Mouse (Mus musculus) ES-Bruce4 (cell line): ENCODE results near the gene Map4k1. TPM values are rescaled to one million over a fixed set of nuclear protein-coding genes. Genes with fewer than 3 reads are reported as not detected.
A peak's percentile ranks its signal among the peaks of the same experiment; 100 is the strongest.
"Not testable (repeated sequence)": the region's sequence is repeated elsewhere in the genome, so short reads cannot be mapped to it uniquely, and the experiment has no call there.

Experiments
- H3K27ac ChIP-seq: 2 replicates; pipeline ENCODE4 v1.5.1; 2012; ENCODE audit warnings: low read length, inconsistent platforms; ENCODE audit not compliant: insufficient read depth
- H3K27me3 ChIP-seq: 2 replicates; pipeline ENCODE4 v1.6.1; 2012; ENCODE audit warnings: mild to moderate bottlenecking, low read length, inconsistent platforms; ENCODE audit not compliant: control insufficient read depth, poor library complexity, insufficient read depth, severe bottlenecking
- H3K36me3 ChIP-seq: 2 replicates; pipeline ENCODE4 v1.6.1; 2012; ENCODE audit warnings: inconsistent platforms, mild to moderate bottlenecking, low read length, moderate library complexity; ENCODE audit not compliant: control insufficient read depth, poor library complexity, insufficient read depth, severe bottlenecking
- H3K4me1 ChIP-seq: one replicate; pipeline ENCODE4 v1.8.1; 2011; ENCODE audit warnings: low read length; ENCODE audit not compliant: control insufficient read depth, insufficient read depth
- H3K4me3 ChIP-seq: 2 replicates; pipeline ENCODE4 v1.5.1; 2011; ENCODE audit warnings: low read depth, mild to moderate bottlenecking, low read length
- H3K9ac ChIP-seq: 2 replicates; pipeline ENCODE4 v1.6.1; 2012; ENCODE audit warnings: low read depth, mild to moderate bottlenecking, inconsistent platforms; ENCODE audit not compliant: poor library complexity, severe bottlenecking
- H3K9me3 ChIP-seq: replicated peaks from 2 replicates; pipeline ENCODE4 v1.6.1; 2012; ENCODE audit warnings: mild to moderate bottlenecking, low read length, inconsistent platforms; ENCODE audit not compliant: control insufficient read depth, poor library complexity, insufficient read depth, severe bottlenecking
- CTCF ChIP-seq: IDR thresholded peaks from one replicate; pipeline ENCODE4 v1.8.1; 2011; ENCODE audit warnings: low read depth, low read length
- EP300 ChIP-seq: IDR thresholded peaks from 2 replicates; pipeline ENCODE4 v1.6.1; 2011; ENCODE audit warnings: low read depth, low read length; ENCODE audit not compliant: insufficient read depth
- POLR2A ChIP-seq: IDR thresholded peaks from one replicate; pipeline ENCODE4 v1.8.1; 2011; ENCODE audit warnings: low read length; ENCODE audit not compliant: insufficient read depth
- polyA plus RNA-seq: library from polyadenylated mRNA; stranded (reverse); fragments of >200 nt; gene quantifications from 2 replicates; pipeline ENCODE4 v1.2.4, GENCODE M21; 2011; ENCODE audit warnings: low read depth; ENCODE audit not compliant: missing spikeins, insufficient read depth, insufficient read length

The Map4k1 gene
- polyA plus RNA-seq, 1 experiment: 36.3 TPM

- Histone ChIP-seq H3K27ac (peak overlapping the region; percentile 95), H3K4me1 (peaks cover 34% of the 10 kb centered on the region)
- H3K9me3 ChIP-seq, H3K27me3 ChIP-seq, H3K36me3 ChIP-seq, H3K4me3 ChIP-seq, H3K9ac ChIP-seq: not testable (repeated sequence)
- TF ChIP-seq EP300: 0 out of 2 replicates have a peak, but pooled peaks have one; percentile 37
These were observed 13.7 kb upstream of the Map4k1 start for GRCm38 (mm10) chr7:28968120-28968519.

GRCm38 (mm10) chr7:28969271-28969670 lies 12.6 kb upstream of the Map4k1 start:
- peak overlapping the region; percentile 95 for H3K27ac ChIP-seq
- peaks cover 30% of the 10 kb centered on the region for H3K4me1 ChIP-seq
- no peaks in the 10 kb centered on the region for H3K9me3 ChIP-seq
- H3K4me3 ChIP-seq: no peak overlapping the region
- H3K9ac ChIP-seq: peak overlapping the region; percentile 34; the same call in 1 of the 2 replicates
- H3K27me3 ChIP-seq: no peaks in the 10 kb centered on the region
- no peak for TF ChIP-seq EP300
- TF ChIP-seq POLR2A: no peak
- H3K36me3 ChIP-seq: peaks cover 5% of the 10 kb centered on the region; the same call in 1 of the 2 replicates

GRCm38 (mm10) chr7:28969672-28970394 lies 12.0 kb upstream of the Map4k1 start:
- H3K9ac ChIP-seq: peak overlapping the region; percentile 21
- H3K4me1 ChIP-seq: peaks cover 30% of the 10 kb centered on the region
- H3K4me3 ChIP-seq: no peak overlapping the region
- peaks cover 10% of the 10 kb centered on the region for H3K36me3 ChIP-seq
- H3K9me3 ChIP-seq: no peaks in the 10 kb centered on the region
- H3K27me3 ChIP-seq: no peaks in the 10 kb centered on the region
- H3K27ac ChIP-seq: peak overlapping the region; percentile 95
- TF ChIP-seq POLR2A (no peak), CTCF (no peak), EP300 (peak; percentile 93)

GRCm38 (mm10) chr7:28971029-28971428 lies 10.8 kb upstream of the Map4k1 start:
- H3K36me3 ChIP-seq: peaks cover 14% of the 10 kb centered on the region
- peak overlapping the region; percentile 21 for H3K9ac ChIP-seq
- TF ChIP-seq POLR2A: no peak
- no peak for TF ChIP-seq CTCF
- TF ChIP-seq EP300: no peak
- peaks cover 28% of the 10 kb centered on the region for H3K4me1 ChIP-seq
- H3K4me3 ChIP-seq: no peak overlapping the region
- H3K9me3 ChIP-seq: no peaks in the 10 kb centered on the region
- peak overlapping the region; percentile 95 for H3K27ac ChIP-seq
- no peaks in the 10 kb centered on the region for H3K27me3 ChIP-seq

GRCm38 (mm10) chr7:28971770-28972269 lies 10.0 kb upstream of the Map4k1 start:
- Histone ChIP-seq H3K27me3 (no peaks in the 10 kb centered on the region), H3K9me3 (no peaks in the 10 kb centered on the region), H3K4me1 (peaks cover 25% of the 10 kb centered on the region), H3K9ac (no peak overlapping the region), H3K27ac (peak overlapping the region; percentile 95), H3K4me3 (no peak overlapping the region), H3K36me3 (peaks cover 21% of the 10 kb centered on the region)
- TF ChIP-seq POLR2A (no peak), CTCF (no peak), EP300 (no peak)

- Histone ChIP-seq H3K9ac (no peak overlapping the region), H3K9me3 (no peaks in the 10 kb centered on the region), H3K4me1 (peaks cover 25% of the 10 kb centered on the region), H3K27ac (peak overlapping the region; percentile 71), H3K27me3 (no peaks in the 10 kb centered on the region), H3K36me3 (peaks cover 28% of the 10 kb centered on the region), H3K4me3 (peak overlapping the region; percentile 22)
- TF ChIP-seq CTCF (peak; percentile 82), EP300 (no peak), POLR2A (no peak)
These were observed 9.3 kb upstream of the Map4k1 start for GRCm38 (mm10) chr7:28972542-28972985.
